Mouse (Mus musculus) bone marrow, adult 2 months (tissue): Measurements from ENCODE around the gene Apbb2. TPM values are rescaled to one million over a fixed set of nuclear protein-coding genes. Genes with fewer than 3 reads are reported as not detected.

Source experiments
- H3K27ac ChIP-seq: fragments of 200-500 bp; 2 replicates; pipeline ENCODE4 v1.5.1; 2012; ENCODE audit warnings: low read depth, mild to moderate bottlenecking, control low read depth, inconsistent platforms, low read length; ENCODE audit not compliant: control insufficient read depth, poor library complexity, insufficient read depth
- H3K4me1 ChIP-seq: fragments of 200-500 bp; 2 replicates; pipeline ENCODE4 v1.6.1; 2011; ENCODE audit warnings: low read length; ENCODE audit not compliant: control insufficient read depth, insufficient read depth
- H3K4me3 ChIP-seq: fragments of 200-500 bp; replicated peaks from 2 replicates; pipeline ENCODE3; 2011; ENCODE audit warnings: mild to moderate bottlenecking, low read depth, low read length, control low read depth; ENCODE audit not compliant: control insufficient read depth
- CTCF ChIP-seq: fragments of 200-500 bp; IDR thresholded peaks from 2 replicates; pipeline ENCODE4 v1.5.1; 2011; ENCODE audit warnings: low read length, control low read depth; ENCODE audit not compliant: control insufficient read depth, insufficient read depth
- POLR2A ChIP-seq: fragments of 200-500 bp; IDR thresholded peaks from 2 replicates; pipeline ENCODE4 v1.6.1; 2011; ENCODE audit warnings: low read depth, mild to moderate bottlenecking, control low read depth, low read length, borderline replicate concordance; ENCODE audit not compliant: control insufficient read depth
- WGBS: fragments of 180-500 bp; shearing (Covaris S2); methylation state at CpG from one replicate; pipeline ENCODE4 v1.1.7; 2018; 5-methylcytosine and 5-hydroxymethylcytosine counted together
- polyA plus RNA-seq: library from polyadenylated mRNA; stranded (reverse); fragments of >200 nt; gene quantifications from 2 replicates; pipeline ENCODE4 v1.2.4, GENCODE M21; 2011; ENCODE audit warnings: low replicate concordance; ENCODE audit not compliant: missing spikeins, insufficient read depth, insufficient read length

Gene Apbb2
- polyA plus RNA-seq, 1 experiment, result 6.6 TPM

GRCm38 (mm10) chr5:66505578-66505977, 113.0 kb downstream of the Apbb2 start:
- no peak for TF ChIP-seq CTCF
- TF ChIP-seq POLR2A, result no peak
- H3K4me1 ChIP-seq, result no peaks in the 10 kb centered on the region
- no peak overlapping the region for H3K27ac ChIP-seq
- 75% methylated on average over 3 of the region's 3 CpGs for WGBS
- H3K4me3 ChIP-seq, result no peak overlapping the region

GRCm38 (mm10) chr5:66505071-66505470, 113.5 kb downstream of the Apbb2 start:
- no peaks in the 10 kb centered on the region for H3K4me1 ChIP-seq
- H3K4me3 ChIP-seq, result no peak overlapping the region
- 53% methylated on average over 1 of the region's 1 CpGs for WGBS
- H3K27ac ChIP-seq, result no peak overlapping the region
- TF ChIP-seq CTCF, result no peak
- TF ChIP-seq POLR2A, result no peak

DNA sequence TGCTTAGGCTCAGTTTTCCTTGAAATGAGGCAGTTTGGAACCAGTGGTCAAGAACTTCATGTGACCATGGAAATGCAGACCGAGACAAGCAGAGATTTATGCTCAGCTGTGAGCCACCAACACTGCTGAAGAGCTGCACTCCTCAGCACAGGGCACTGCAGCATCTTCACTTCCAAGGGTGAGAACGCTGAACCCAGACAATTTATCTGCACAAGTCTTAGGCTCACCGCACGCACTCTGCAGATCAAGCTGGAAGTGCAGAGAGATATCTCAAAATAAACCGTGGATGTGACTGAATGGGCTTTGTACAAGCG, 114.2 kb downstream of the Apbb2 start:
- WGBS, result 79% methylated on average over 6 of the region's 6 CpGs
- H3K4me3 ChIP-seq, result no peak overlapping the region

GRCm38 (mm10) chr5:66503557-66504433, 114.8 kb downstream of the Apbb2 start:
- Histone ChIP-seq H3K4me3 (no peak overlapping the region), H3K4me1 (no peaks in the 10 kb centered on the region), H3K27ac (no peak overlapping the region)
- TF ChIP-seq POLR2A (no peak), CTCF (no peak)
- WGBS, result 64% methylated on average over 17 of the region's 17 CpGs

More for the DNA sequence above, 114.2 kb downstream of the Apbb2 start:
- TF ChIP-seq CTCF (no peak), POLR2A (no peak)
- no peak overlapping the region for H3K27ac ChIP-seq
- no peaks in the 10 kb centered on the region for H3K4me1 ChIP-seq

GRCm38 (mm10) chr5:66503033-66503432, 115.6 kb downstream of the Apbb2 start:
- WGBS, result 82% methylated on average over 1 of the region's 1 CpGs
- no peak for TF ChIP-seq CTCF
- TF ChIP-seq POLR2A, result no peak
- H3K4me1 ChIP-seq, result no peaks in the 10 kb centered on the region
- H3K27ac ChIP-seq, result no peak overlapping the region
- no peak overlapping the region for H3K4me3 ChIP-seq

DNA sequence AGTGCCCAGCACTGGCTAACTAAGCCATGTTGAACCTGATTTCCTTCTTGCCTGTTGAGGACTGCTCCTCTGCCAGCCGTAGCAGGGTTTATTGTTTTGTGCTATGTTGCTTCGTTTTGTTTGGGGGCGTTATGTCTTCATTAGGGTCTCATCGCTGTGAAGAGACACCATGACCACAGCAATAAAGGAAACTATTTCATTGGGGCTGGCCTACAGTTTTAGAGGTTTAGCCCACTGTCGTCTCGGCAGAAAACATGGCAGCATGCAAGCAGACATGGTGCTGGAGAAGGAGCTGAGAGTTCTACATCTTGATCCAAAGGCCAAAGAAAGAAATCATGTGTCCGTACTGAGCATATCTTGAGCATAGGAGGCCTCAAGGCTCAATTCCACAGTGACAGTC, 119.0 kb downstream of the Apbb2 start:
- TF ChIP-seq POLR2A (no peak), CTCF (no peak)
- Histone ChIP-seq H3K4me3 (no peak overlapping the region), H3K4me1 (no peaks in the 10 kb centered on the region; the same call in none of the 2 replicates), H3K27ac (no peak overlapping the region)
- 84% methylated on average over 7 of the region's 7 CpGs for WGBS

DNA sequence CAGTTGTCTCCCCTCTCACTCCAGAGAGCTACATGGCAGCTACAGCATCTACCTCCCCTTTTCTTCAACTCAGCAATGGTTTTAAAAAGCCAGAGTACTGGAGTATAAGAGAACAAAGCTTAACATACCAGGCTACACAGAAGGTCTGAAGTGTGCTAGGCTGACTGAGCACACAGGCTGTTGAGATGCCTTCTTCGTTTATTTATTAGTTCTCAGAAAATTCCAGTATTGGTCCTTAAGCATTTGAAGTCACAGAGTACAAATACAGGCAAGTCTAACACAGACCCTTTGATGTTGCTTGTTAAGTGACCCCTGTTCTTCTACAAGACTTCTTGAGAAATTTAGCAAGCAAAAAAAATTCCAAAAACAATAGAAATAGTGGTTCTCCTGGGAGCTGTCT, 120.4 kb downstream of the Apbb2 start:
- no peak overlapping the region for H3K4me3 ChIP-seq
- WGBS, result 77% methylated on average over 1 of the region's 1 CpGs
- no peaks in the 10 kb centered on the region; the same call in none of the 2 replicates for H3K4me1 ChIP-seq
- H3K27ac ChIP-seq, result no peak overlapping the region
- TF ChIP-seq POLR2A, result no peak
- TF ChIP-seq CTCF, result no peak

DNA sequence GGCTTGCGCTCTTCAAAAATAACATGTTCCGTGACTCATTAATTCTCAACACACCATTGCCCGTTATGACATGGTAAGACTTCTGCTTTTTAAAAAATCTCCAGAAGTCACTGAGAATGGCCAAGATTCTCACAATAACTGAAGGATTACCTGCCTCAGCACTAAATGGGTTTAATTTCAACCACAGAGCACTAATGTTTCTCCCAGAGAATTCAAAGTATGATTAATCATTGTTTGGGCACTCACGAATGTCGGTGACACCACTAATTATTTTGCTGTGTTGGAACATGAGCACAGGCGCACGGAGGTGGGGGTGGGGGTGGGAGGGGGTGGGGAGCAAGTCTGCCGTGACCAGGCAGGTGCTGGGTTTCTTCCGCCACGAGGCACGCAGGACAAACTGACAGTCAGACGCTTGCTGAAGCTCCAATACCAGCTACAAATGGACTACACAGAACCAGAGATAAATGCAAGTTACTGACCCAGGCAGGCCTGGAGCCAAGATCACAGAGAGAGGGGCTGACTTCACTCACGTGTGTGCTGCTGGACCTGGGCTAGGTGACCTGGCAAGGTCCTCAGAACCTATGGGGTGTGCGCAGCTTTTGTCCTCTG, 121.0 kb downstream of the Apbb2 start:
- TF ChIP-seq POLR2A, result no peak
- no peak for TF ChIP-seq CTCF
- H3K4me1 ChIP-seq, result no peaks in the 10 kb centered on the region; the same call in none of the 2 replicates
- H3K4me3 ChIP-seq, result no peak overlapping the region
- 55% methylated on average over 14 of the region's 14 CpGs for WGBS
- no peak overlapping the region for H3K27ac ChIP-seq
